Mouse (Mus musculus) kidney, adult 2 months (tissue): ENCODE results near the gene Xirp1.

Experiments
- CTCF ChIP-seq: fragments of 200-500 bp; conservative IDR thresholded peaks from 2 replicates; pipeline ENCODE4 v1.5.1; 2011; ENCODE audit warnings: low read depth, mild to moderate bottlenecking, control low read depth, low read length, moderate library complexity, mixed read lengths; ENCODE audit not compliant: insufficient read depth, insufficient read length
- POLR2A ChIP-seq: fragments of 200-500 bp; IDR thresholded peaks from one replicate; pipeline ENCODE4 v1.6.1; 2011; ENCODE audit warnings: low read depth, low read length, control low read depth

GRCm38 (mm10) chr9:119973281-119973680, 50.1 kb downstream of the Xirp1 start:
- TF ChIP-seq POLR2A (no peak), CTCF (no peak)
